Mouse (Mus musculus) right cerebral cortex, postnatal 36 days (tissue): ENCODE data around the gene Ston1.
A peak's percentile ranks its signal among the peaks of the same experiment; 100 is the strongest.

Source experiments
- DNase-seq, 2 experiments: peaks; one replicate each; pipeline ENCODE4 v3.0.0; 2022; ENCODE audit warnings: low spot score in 2 of 2, mixed read lengths in 1 of 2

Gene Ston1

DNA sequence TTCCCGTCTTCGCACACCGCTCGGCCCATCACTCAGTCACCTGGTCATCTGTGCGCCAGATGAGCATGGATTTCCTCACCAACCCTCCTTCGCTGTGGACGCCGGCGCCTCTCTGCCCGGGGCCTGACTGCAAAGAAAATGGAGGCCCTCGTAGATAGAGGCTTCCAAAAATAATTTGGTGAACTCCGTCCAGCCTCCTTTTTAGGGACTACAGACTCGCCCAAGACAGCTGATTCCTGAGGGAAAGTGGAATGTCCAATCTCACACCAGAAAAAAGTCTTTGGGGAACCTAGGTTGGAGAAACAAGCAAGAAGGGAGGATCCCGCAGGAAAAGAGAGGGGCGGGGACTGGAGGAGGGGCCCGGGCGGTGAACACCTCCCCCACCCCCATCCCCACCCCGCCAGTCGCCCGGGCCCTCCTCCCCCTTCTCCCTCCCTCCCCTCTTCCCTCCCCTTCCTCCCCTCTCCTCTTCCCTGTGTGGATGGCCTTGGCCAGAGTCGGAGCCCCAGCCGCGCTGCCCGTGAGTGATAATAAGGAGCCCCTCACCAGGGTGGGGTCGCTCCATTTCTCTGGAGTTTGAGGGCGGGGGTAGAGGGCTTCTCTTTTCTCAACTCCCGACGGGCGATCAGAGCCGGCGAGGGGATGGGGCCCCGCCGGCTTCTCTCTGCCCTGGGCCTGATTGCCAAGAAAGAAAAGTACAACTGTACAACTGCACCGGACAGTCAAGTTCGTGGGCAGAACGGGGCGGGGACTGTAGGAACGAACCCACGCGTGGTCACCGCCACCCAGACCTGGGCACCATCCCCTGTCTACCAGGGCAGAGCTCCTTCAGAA is at the start of gene Ston1:
Gene Ston1 (plus strand): TSS at position 463 of the 834 bp plus-strand sequence.
- DNase-seq = peak; percentile 64 to 67

GRCm38 (mm10) chr17:88549411-88550191 is 47.9 kb upstream of the Ston1 start:
- DNase-seq = no peak

GRCm38 (mm10) chr17:88550351-88550750 is 47.1 kb upstream of the Ston1 start:
- DNase-seq = no peak

GRCm38 (mm10) chr17:88550981-88551940 is 46.2 kb upstream of the Ston1 start:
- no peak for DNase-seq

GRCm38 (mm10) chr17:88552556-88552955 is 44.9 kb upstream of the Ston1 start:
- DNase-seq = no peak

- no peak for DNase-seq
These were observed 44.5 kb upstream of the Ston1 start for GRCm38 (mm10) chr17:88553001-88553449.

DNA sequence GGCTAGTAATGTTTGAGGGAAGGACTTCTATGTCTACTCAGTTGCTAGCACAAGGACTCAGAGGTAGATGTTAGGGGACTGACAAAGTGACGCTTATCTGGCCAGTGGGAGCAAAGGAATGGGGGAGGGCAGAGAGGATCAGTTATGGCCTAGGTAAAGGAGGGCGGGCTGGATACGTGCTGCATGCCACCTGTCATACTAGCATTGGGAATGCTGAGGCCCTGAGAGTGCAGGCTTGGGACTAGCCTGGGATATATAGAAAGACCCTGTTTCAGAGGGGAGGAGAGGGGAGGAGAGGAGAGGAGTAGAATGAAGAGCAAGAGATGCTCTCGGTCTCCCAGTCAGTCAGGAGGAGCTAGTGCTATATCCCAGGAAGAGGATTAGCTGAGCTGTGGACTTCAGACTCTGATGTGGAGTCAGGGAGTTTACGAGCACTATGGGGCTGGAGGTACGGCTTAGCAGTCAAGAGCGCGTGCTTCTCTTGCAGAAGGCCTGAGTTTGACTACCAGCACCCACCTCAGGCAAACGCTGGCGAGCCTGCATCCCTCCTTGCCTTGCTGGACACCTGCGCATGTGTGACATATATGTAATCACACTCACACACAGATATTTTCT is 43.9 kb upstream of the Ston1 start:
- no peak for DNase-seq

DNA sequence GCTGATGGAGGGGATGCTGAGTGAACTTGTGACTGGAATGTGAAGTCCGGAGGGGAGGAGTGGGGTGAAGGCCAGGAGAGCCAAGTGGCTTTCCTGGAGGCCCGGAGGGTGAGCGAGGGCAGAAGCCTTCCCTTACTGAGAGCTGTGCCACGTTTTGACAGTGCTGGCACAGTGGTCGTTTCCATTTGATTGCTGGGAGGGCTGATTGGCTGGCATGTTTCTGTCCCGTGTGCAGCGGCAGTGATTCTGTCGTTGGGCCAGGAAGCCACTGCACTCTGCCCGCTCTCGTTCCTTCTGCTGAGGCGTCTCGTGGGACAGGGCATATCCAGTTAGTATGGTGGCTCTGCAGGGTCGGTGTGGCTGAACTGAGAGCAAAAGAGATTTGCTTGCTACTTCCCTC is 41.3 kb upstream of the Ston1 start:
- no peak for DNase-seq

GRCm38 (mm10) chr17:88556688-88557087 is 40.8 kb upstream of the Ston1 start:
- no peak for DNase-seq

DNA sequence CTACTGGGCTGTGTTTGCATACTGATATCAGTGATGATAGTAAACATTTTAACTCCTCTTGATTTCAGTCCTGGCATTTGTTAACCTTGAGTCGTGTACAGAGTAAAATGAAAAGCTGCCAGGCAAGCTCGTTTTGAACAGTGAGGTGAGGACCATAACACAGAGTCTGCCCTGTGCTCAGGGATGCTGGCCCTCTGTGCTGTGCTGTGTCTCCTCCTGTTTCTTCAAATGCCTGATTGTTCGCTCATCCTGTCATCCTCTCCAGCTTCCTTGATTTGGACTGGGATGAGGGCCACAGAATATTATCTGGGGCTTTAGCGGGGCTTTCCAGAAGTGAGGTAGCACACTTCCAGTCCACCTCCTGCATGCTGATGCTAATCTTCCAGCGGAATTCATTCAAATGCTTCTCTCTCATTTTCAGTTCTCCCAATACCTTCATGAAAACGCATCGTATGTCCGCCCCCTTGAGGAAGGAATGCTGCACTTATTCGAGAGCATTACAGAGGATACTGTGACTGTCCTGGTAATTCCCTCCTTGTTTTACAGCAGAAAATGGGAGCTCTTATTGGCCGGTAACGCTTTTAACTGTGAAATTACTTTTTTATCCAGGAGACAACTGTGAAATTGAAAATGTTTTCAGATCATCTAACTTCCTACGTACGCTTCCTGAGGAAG is 39.2 kb upstream of the Ston1 start:
- DNase-seq = peak; percentile 28 to 37

DNA sequence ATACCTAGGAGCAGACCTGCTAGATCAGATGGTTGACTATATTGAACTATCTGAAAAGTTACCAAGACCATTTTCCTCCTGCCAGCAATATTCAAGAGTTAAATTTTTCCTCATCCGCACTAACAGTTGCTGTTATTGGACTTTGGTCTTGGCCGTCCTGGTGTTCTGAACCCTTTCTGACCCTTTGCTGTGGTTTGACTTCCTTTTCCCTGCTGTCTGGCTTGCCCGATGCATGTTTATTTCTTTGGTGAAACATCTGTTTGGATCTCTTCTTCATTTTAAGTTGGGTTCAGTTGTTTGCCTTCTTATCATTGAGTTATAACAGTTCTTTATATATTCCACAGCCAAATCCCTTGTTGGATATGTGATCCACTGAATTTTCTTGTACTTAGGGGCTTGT is 33.9 kb upstream of the Ston1 start:
- no peak for DNase-seq

GRCm38 (mm10) chr17:88569807-88570540 is 27.5 kb upstream of the Ston1 start:
- no peak for DNase-seq

GRCm38 (mm10) chr17:88570784-88571183 is 26.7 kb upstream of the Ston1 start:
- DNase-seq = no peak

DNA sequence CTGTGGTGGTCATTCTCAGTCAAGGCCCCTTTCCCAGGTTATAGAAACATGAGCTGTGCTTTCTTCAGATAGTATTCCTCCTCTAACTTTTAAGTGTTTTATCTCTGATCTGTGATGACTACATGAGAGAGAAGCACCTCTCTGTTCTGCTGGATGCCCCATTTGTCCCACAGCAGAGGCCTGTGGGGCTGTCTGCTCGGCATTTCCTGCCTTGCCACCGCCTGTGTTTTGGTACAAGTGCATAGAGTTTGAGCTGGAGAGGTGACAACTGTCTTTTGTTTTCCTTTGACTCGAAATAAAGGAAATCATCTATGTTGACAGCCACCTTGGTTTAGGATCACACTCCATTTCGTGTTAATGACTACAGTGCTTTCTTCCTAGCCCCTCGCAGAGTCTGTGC is 22.7 kb upstream of the Ston1 start:
- DNase-seq = no peak

DNA sequence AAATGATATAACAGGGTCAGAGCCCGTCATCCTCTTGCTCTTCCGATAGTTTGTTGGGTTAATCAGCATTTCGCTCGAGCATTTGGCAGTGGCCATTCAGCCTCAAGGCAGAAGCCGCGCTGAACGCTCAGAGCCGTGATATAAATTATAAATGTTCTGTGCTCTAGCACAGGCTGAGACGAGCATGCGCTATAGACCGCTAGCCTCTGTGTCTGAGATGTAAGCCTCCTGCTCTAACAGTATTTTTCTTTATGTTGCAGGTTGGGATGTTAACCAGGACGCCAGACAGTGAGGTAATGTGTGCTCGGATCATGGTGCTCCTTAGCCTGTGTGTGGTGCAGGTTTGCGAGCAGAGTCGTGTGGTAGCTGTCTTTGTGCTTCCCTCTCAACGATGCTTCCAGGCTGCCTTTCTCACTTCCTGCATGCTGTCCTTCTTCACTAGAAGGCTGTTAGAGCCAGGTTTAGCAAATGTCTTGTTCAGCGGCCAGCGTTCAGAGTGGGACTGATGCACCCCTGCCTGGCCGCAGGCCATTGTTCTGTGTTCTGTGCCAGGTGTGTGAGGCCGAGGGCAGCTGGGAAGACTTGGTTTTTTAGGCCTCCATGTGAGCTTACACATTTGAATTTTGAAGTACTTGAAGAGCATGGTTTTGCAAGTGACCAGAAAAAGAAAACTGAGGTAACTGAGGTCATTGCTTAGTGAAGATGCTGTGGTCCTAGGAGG is 18.8 kb upstream of the Ston1 start:
- no peak for DNase-seq

- DNase-seq = no peak
These were observed 16.9 kb upstream of the Ston1 start for GRCm38 (mm10) chr17:88580556-88580955.

- DNase-seq = no peak
These were observed 15.9 kb upstream of the Ston1 start for GRCm38 (mm10) chr17:88581511-88582021.

GRCm38 (mm10) chr17:88582999-88583398 is 14.5 kb upstream of the Ston1 start:
- no peak for DNase-seq

- DNase-seq = no peak
These were observed 14.1 kb upstream of the Ston1 start for GRCm38 (mm10) chr17:88583411-88583810.
